Mouse (Mus musculus) adrenal gland, adult (tissue): Measurements from ENCODE around the gene B3gnt7.
"Not testable (repeated sequence)": the region's sequence is repeated elsewhere in the genome, so short reads cannot be mapped to it uniquely, and the experiment has no call there.

Source experiments
- DNase-seq, 2 experiments: peaks; one replicate each; pipeline ENCODE4 v3.0.0; 2022 to 2023; ENCODE audit warnings: low spot score in 1 of 2; ENCODE audit not compliant: inconsistent age in 2 of 2

The B3gnt7 gene

DNA sequence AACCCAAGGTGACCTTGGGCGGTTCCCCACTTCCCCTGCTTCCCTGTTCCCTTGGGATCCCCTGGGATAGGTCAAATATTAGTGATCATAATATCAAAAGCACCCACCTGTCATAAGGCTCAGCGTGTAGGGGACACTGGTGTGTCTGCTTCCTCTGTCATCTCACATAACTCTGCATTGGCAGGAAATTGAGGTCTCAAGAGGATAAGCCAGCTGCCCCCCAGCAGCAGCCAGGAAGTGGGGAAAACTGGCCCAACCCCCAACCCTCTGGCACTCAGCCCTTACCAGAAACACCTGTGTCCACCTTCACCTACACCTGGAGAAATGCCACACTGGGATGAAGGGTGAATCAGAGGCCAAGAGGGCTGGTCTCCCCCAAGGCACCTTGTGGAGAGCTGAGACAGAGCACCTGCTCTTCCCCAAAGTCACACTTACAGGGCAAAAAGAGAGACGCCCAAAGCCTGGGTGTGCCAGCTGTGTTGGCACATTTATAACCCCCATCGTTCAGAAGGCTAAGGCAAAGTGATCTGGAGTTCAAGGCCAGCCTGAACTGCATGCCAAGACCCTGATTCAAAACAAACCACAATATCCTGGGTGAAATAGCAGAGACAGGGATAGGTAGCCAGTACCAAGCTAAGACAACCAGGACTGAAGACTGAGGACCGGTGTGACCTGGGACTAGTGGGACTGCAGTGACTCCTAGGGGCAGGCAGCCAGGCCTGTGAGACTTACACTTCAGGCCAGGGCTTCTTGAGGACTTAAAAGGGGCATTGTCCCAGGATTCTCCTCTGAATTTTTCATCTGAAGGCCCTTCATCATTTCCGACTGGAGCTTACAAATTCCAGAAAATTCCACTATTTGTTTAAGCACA is 1.2 kb upstream of the B3gnt7 start:
- DNase-seq = no peak

DNA sequence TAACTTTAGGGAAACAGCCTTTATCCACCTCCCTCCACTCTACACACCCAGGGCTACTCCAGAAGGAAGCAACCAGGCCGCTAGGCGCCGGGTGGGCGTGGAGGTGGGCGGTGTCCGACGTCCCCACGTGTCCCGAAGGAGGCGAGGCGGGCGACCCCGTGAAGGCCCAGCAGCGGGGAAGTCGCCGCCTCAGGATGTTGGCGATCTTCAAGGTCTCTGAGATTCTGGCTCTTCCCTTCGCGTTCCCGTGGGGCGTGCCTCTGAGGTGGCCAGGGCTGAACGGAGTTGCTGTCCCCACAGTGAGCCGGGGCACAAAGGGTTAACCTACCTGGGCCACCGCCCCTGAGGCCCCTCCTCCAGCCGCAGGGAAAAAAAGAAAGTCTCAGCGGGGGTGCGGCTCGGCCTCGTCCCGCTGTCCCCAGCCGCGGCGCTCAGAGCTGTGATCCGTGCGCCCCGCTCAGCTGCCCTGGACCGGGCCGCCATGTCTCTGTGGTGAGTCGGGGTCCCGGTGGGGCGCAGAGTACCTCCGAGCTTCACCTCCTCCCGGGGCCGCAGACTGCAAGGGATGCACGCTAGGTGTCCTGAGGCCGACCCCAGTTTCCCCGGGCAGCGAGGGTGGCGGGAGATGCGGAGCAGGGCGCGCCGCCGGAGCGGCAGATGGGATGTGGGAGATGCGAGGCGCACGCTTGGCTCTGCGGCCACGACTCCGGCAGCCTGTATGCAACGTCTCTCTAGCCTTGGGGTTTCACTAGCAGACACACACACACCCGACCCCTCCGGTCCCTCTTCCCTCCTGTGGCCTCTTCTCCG is 636 bp downstream of the B3gnt7 start:
- peak; percentile 40 to 55 for DNase-seq

DNA sequence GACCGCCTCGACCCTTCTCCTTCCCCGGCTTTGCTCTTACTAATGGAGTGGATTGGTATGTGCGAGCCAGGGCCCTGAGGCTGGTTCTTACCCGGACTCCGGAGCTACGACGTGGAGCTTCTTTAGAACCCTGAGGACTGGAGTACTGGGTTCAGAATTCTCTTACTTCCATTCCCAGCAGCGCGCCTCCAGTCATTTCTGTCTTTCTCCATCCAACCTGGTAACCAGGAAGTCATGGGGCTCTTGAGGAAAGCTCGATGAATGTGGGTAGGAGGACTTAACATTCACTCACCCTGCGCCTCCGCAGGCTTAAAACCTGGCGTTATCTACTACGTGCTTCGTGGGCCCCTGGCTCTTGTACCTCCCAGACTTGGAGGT is 1.2 kb downstream of the B3gnt7 start:
- no peak for DNase-seq

DNA sequence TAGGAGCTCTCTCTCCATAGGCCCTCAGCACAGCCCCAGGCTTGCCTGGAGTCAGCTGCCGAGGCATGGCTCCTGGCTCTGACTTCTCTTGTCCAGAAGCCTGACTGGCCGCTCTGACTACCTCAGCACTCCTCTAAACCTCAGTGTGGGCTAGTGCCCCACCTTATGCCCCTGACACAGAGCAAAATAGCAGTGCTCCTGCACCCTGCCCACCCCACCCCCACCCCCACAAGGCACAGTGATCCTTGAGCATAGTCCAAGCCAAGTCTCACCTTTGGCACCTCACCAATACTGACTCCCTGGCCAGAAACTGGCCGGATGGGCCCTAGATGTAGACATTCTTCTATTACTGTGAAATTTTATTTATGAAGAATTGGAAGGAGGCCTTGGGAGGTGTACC is 4.1 kb downstream of the B3gnt7 start:
- DNase-seq = no peak

DNA sequence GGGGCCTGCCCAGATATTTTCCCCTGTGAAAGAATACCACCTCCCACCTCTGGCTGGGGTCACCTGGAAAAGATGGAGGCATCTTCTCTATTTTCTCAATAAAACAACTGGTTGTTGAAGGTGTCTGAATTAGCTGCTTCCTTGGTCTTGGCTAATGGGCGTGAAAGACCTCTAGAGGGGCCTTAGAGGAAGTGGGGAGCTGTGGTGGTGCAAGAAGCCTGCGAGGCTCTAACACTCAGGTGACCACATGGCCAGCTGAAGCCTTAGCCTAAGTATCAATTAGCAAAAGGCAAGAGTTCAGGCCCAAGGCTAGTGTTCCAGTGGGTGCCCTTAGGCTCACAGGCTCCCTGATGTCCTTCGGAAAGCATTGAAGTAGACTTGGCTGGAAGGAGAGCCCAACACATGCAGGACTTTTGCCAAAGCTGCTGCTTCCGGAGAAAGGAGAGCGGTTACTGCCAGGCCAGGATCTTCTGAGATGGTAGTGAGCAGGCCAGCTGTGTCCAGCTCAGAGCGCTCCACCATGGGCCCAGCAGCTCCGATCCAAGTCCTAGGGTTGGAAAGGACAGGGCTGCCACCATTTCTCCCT is 4.6 kb downstream of the B3gnt7 start:
- no peak for DNase-seq

DNA sequence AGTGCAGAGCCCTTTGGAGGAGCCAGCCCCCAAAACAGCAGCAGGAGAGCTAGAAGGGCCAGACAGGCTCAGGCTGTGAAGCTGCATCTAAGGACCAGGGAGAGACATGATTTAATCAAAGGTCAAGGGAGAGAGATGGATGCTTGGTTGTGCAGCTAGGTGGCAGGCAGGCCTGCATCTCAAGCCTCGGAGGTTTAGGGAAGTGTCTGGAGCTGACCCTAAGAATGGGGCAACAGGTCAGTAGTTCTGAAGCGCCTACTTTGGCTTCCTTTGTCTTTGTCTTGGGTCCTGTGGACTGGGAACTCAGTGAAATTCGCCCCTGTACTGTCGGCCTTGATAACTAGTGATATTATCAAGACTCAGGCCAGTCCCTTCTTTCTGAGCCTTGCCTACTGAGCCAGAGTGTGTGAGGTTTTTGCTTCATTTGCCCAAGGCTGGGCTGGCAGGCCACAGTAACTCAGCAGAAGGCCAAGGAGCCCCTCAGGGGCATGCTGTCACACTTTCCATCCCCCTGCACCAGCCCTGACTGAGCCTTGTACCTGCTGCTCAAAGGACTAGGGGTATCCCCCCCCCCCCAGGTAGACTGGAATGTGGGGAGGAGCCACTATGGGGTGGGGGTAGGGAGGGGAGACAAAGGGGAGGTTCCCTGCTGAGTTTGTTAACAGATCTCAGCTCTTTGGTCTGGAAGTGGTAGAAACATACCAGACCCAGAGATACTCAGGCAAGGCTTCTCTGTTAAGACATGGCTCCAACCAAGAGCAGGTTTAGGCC is 5.4 kb downstream of the B3gnt7 start:
- DNase-seq = no peak

DNA sequence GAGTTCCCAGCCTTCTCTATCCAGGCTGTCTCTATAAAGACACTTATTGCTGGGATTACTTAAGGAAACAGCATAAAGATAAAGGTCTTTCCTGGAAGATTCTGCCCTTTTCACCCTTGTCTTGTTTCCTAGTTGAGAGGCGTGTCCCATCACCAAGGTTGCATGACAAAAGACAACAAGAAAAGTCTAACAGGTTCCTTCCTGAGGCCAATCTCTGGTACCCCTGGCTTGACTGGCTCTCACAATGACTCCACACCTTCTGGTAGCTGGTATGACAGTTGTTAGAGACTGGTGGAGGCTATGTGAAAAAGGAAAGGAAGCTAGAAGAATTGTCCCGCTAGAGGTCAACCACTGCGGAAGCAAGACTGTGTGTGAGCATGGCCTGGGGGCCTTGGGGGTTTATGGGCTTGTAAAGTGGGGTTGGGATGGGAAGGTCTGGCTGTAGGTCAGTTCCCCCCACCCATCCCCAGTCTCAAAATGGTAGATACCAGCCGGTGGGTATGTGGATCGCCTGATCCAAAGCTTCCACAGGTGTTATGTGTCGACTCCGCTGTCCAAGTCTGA is 6.7 kb downstream of the B3gnt7 start:
- no peak for DNase-seq

DNA sequence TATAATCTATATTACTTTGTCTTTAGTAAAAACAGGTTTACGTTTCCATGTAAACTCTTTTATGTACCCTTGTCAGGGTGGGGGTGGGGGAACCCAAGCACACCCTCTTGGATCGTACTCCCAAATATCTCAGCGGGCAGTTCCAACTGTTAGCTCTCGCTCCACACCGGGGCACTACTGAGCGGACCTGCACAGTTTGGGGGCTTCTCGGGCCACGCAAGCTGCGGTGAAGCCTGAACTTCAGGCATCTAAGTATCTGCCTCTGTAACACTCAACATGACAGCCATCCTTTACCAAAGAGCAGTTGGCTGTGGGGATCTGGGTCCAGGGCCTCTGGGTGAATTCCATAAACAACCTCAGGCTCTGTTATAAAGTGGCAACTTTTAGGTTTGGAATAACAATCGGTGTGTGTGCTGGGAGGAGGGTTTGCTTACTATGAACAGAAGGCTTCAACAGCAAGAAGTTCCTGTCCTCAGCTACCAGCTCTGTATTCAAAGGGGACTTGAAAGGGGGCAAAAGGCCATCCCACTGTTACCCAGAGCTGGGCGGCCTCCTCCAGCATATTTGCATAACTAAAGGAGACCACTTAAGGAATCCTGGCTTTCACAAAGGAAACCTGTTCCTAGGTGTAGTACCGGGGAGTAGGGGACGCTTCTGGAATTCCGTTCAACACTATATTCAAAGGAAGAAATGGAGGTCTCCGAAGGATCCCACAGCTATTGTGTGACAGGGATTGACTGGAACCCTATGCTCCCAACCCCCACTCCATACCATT is 8.1 kb downstream of the B3gnt7 start:
- no peak for DNase-seq

DNA sequence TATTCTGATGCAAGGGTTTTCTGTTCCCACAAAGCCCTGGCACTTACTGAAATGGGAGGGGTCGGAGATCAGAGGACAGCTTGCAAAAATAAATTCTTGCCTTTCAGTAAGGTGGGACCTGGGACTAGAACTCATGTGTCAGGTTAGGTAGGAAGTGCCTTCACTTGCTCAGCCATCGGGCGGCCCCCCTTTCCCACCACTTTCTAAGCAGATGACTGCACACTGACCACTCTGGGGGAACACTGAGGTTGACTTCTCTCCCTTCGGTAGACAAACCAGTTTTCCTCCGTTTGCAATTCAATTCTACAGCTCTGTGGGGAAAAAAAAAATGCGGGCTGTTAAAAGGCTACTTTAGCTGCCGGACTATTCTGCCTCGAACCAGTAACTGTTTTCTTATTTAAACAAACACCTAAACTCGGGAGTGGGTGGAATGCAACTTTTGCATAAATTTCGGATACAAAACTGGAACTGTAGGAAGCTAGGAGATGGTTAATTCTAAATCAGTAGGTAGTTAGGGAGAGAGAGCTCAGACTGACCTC is 8.9 kb downstream of the B3gnt7 start:
- no peak for DNase-seq

DNA sequence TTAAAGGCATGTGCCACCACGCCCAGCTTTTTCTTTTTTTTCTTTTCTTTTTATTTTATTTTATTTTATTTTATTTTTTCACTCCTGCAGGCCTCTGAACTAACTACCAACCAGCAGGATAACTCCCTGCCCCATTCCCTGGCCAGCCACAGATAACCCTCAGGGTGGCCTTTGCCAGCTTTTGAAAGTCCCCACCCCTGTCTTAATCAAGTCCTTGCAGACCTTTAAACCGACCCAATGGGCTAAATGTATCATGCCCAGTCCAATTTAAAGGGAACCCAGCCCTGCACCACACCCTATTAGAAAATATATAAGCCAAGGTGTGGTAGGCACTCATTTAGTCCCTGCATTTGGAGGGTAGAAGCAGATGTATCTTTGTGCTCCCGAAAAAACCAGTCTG is 9.6 kb downstream of the B3gnt7 start:
- DNase-seq = no peak

DNA sequence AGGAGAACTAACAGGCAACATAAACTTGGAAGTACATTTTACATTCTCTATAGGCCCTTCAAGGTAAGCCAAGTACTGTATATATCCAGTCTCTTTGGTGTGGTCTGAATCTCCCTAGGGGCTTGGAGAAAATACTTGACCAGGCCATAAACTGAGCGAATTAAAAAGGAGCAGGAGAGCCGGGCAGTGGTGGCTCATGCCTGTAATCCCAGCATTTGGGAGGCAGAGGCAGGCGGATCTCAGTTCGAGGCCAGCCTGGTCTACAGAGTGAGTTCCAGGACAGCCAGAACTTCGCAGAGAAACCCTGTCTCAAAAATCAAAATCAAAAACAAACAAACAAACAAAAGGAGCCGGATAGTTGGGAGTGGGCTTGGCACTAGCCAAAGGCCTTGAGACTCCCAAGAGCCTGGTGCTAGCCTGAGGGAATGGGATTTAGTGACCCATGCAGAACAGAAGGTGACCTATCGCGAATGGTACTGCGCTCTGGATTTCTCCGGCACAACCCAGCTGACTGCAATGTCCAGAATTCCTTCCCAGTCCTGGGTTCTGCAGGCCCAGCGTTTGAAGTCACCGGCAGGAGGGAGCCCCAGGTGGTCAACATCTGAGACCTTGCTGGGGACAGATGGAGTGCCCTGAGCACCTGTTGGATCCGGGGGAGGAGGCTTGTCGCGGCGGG is 10.6 kb downstream of the B3gnt7 start:
- DNase-seq = no peak

DNA sequence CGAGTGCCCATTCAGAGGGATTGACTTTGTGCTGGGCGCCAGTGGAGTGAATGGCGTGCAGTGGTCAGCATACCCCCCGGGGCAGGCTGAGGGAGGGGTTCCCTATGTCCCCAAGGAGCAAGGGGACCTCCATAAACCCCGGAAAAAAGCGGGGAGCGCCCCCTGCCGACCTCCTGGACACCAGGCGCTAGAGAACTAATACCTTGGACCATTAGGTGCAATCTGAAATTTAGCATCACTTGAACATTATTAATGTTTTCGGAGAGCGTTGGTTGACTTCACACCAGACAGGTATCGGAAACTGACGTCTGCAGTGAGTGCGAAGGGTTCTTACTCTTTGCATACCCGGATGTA is 11.1 kb downstream of the B3gnt7 start:
- peak in 1 of 2 experiments; percentile 50 for DNase-seq

DNA sequence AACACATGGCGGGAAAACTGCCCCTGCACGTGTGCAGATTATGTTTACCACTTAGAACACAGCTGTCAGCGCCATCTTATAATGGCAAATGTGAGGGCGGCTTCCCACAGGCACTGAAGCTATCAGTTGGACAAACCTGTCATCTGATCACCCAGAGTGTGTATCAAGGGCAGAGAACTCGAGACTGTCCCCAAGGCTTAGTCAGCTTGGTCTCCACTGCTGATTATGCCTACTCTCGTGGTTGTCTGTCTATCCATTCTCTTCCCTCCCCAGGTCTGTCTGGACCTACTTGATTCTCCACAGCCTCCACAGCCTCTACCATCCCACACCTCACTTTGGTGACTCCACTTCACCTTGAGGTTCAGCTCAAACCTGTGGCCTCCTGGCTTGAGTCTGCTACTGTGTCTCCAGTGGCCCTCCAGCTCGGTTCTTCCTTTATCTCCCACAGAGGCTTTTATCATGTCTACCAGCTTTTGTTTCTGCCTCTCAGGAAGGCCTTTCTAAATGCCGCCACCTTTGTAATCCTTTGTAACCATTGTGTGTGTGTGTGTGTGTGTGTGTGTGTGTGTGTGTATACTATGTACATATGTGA is 18.3 kb downstream of the B3gnt7 start:
- no peak for DNase-seq

DNA sequence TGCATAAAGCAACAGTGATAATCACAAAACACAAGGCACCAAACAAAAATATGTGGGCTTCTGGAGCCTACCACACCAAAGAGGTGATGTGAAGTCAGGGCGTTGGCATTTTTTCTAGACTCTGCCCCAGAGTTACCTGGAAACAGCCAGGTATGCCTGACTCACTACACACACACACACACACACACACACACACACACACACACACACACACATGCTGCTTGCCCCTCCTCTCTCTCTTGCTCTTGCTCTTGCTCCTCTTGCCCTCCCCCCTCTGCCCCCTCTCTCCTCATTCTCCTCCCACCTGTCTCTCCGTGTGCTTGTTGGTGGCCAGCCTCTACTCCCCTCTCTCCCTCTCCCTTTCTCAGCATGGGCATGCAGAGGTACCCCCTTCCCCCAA is 33.7 kb downstream of the B3gnt7 start:
- no peak for DNase-seq

DNA sequence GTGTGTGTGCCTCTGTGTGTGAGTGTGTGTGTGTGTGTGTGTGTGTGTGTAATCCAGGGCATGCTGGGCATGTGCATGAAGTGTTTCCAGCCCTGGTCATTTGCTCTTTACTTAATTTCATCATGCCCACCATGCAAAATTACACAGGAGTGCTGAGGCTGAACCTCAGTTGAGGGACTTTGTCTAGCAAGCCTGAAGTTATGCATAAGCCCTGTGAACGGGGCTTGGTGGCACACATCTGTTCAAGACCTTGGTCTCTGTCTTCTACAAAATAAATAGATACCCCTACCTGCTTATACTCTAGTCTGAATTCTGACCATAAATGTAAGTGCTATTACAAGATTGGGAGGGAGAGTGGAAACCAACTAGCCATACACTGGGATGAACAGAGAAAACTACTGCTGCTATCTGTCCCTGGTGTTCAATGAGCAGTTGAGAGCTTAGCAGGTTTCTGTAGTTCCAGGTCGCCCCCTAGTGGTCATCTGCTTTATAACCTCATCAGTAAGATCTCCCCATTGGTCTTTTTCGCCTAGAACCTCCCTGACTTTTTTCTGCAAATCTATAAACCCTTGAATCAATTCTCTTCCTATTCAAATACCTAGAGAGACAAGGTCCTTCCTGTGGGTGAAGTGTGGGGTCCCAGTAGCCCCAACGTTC is 36.7 kb downstream of the B3gnt7 start:
- DNase-seq = peak; percentile 74 to 95

DNA sequence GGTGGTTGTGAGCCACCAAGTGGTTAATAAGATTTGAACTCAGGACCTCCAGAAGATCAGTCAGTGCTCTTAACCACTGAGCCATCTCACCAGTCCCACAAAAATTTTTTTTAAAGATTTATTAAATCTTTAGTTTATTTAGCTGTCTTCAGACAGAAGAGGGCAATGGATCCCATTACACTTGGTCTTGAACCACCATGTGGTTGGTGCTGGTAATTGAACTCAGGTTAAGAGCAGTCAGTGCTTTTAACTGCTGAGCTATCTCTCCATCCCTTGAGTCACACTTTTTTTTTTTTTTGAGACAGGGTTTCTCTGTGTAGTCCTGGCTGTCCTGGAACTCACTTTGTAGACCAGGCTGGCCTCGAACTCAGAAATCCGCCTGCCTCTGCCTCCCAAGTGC is 38.5 kb downstream of the B3gnt7 start:
- DNase-seq = not testable (repeated sequence)

DNA sequence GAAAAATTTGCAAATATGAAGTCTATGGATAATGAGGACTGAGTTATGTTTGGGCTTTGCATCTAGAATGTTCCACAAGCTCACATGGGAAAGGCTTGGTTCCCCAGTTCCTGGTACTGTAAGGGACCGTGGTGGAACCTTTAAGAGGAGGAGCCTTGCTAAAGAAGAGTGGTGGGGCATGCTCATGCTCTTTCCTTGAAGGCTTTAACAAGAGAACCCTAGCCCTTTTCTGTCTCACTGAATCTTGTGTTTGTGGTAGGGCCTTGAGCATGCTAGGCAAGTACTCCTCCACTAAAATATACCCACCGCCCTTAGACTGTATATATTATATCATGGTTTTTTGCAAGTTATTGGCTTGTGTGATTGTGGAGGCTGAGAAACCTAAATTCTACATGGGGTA is 39.7 kb downstream of the B3gnt7 start:
- DNase-seq = no peak

DNA sequence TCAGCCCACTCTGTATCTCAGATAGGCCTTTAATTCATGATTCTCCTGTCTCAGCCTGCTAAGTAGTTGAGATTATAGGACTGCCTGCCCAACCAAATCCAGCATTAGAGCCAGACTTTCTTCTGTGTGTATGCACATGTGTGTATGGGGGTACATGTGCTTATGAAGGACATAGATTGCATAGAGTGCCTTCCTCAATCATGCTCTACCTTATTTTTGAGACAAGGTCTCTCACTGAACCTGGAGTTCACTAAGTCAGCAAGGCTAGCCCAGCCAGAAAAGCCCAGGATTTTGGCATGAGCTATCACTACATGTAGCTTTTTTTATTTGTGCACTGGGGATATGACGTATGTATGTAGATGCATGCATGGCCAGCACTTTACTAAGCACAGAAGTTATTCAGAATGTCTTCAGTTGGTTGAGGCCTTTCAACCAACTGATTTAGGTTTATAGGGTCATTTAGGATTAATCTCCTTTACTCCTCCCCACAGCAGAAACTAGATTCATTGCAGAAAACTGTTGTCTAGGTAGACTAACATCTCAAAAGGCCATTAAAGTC is 40.5 kb downstream of the B3gnt7 start:
- no peak for DNase-seq
